Mouse (Mus musculus): ENCODE measurements around the gene Rps12-ps3.

Rps12-ps3 gene

GRCm38 (mm10) chr19:59351151-59351889, 29.2 kb downstream of the Rps12-ps3 start:
- in situ Hi-C loops (cut with MboI) = no loop called here

- in situ Hi-C loops (cut with MboI) = no loop called here
Measured at GRCm38 (mm10) chr19:59352760-59353159, 30.7 kb downstream of the Rps12-ps3 start.

- in situ Hi-C loops (cut with MboI) = no loop called here
Measured at GRCm38 (mm10) chr19:59354906-59355305, 32.8 kb downstream of the Rps12-ps3 start.

- in situ Hi-C loops (cut with MboI) = no loop called here
Measured at GRCm38 (mm10) chr19:59356388-59356787, 34.3 kb downstream of the Rps12-ps3 start.

GRCm38 (mm10) chr19:59356843-59357595, 34.9 kb downstream of the Rps12-ps3 start:
- in situ Hi-C loops (cut with MboI) = no loop called here

- in situ Hi-C loops (cut with MboI) = no loop called here
Measured at GRCm38 (mm10) chr19:59357878-59358277, 35.8 kb downstream of the Rps12-ps3 start.

- in situ Hi-C loops (cut with MboI) = no loop called here
Measured at GRCm38 (mm10) chr19:59359202-59359601, 37.1 kb downstream of the Rps12-ps3 start.

GRCm38 (mm10) chr19:59360486-59360896, 38.4 kb downstream of the Rps12-ps3 start:
- in situ Hi-C loops (cut with MboI) = no loop called here

- in situ Hi-C loops (cut with MboI) = no loop called here
Measured at GRCm38 (mm10) chr19:59362646-59363045, 40.6 kb downstream of the Rps12-ps3 start.

- in situ Hi-C loops (cut with MboI) = no loop called here
Measured at GRCm38 (mm10) chr19:59363666-59364065, 41.6 kb downstream of the Rps12-ps3 start.

GRCm38 (mm10) chr19:59366724-59367123, 44.6 kb downstream of the Rps12-ps3 start:
- in situ Hi-C loops (cut with MboI) = no loop called here

GRCm38 (mm10) chr19:59367892-59368291, 45.8 kb downstream of the Rps12-ps3 start:
- in situ Hi-C loops (cut with MboI) = no loop called here

GRCm38 (mm10) chr19:59371016-59371415, 48.9 kb downstream of the Rps12-ps3 start:
- in situ Hi-C loops (cut with MboI) = no loop called here
